Mouse (Mus musculus) testis, adult 2 months (tissue): ENCODE data around the gene Ppip5k1.

Experiments
- CTCF ChIP-seq: fragments of 200-500 bp; IDR thresholded peaks from 2 replicates; pipeline ENCODE4 v1.5.1; 2012; ENCODE audit warnings: low read depth, mild to moderate bottlenecking, inconsistent platforms, low read length, moderate library complexity; ENCODE audit not compliant: control insufficient read depth, insufficient read depth, insufficient replicate concordance
- POLR2A ChIP-seq: fragments of 200-500 bp; IDR thresholded peaks from 2 replicates; pipeline ENCODE4 v1.6.1; 2012; ENCODE audit warnings: low read depth, mild to moderate bottlenecking, inconsistent platforms, low read length, moderate library complexity; ENCODE audit not compliant: control insufficient read depth

DNA sequence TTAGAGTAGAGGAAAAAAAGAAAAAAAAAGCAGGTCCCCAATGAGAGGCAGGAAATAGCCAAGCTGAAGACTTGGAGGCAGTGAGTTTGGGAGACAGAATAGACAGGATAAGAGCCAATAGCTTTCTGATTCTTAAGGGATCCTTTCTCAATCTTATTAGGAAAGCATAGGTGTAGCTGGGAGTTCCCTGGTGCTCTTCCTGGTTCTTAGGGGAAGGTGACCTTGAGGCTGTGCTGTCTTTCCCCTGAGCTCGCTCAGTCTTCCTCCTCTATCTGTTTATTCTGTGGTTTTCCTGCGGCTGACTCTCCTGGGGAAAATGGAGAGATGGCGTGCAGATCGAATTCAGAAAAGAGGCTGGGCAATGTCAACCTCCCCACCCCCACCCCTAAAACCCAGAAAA, 2.8 kb upstream of the Ppip5k1 start:
- TF ChIP-seq CTCF (no peak), POLR2A (no peak)
